Mouse (Mus musculus): Measurements from ENCODE around the gene Tmem214.
A peak's percentile ranks its signal among the peaks of the same experiment; 100 is the strongest.

Tmem214 gene

DNA sequence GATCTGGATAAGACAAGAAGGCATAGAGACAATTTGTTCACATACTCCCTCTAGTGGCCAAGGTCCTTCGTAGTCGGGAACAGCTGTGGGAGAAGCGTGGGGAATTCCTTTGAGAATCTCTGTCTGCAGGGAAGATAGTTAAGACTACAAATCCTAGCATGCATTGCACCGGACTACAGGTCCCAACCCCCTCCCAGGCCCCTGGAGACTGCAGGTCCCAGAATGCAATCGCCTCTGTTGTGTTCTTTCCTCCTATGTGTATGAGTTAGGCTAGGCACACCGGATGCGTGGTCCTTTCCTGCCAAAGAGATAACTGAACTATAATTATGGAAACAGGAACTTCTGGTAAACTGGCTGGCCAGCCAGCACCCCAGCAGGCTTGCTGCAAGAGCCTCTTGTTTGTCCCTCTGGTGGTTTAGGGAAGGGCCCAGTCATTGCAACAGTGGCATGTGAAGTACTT is 48.2 kb downstream of the Tmem214 start:
- peak; percentile 89 to 91 for DNase-seq

DNA sequence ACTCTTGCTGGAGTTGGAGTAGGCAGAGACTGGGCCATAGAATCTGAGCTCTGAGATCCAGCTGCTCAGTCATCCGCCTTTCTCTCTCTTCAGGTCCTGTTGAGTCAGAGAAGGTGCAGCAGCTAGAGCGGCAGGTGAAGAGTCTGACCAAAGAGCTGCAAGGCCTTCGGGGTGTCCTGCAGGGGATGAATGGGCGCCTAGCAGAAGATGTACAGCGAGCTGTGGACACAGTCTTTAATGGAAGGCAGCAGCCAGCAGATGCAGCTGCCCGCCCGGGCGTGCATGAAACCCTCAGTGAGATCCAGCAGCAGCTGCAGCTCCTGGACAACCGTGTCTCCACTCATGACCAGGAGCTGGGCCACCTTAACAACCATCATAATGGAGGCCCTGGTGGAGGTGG is 49.0 kb downstream of the Tmem214 start:
- DNase-seq, result no peak

DNA sequence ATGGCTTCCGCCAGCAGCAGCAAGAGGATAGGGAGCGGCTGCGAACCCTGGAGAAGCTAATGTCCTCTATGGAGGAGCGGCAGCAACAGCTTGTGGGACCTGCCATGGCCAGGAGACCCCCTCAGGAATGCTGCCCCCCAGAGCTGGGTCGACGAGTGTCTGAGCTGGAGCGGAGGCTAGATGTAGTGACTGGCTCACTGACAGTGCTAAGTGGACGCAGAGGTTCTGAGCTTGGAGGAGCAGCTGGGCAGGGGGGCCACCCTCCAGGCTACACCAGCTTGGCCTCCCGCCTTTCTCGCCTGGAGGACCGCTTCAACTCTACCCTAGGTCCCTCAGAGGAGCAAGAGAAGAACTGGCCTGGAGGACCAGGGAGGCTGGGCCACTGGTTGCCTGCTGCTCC is 49.5 kb downstream of the Tmem214 start:
- DNase-seq, result no peak

DNA sequence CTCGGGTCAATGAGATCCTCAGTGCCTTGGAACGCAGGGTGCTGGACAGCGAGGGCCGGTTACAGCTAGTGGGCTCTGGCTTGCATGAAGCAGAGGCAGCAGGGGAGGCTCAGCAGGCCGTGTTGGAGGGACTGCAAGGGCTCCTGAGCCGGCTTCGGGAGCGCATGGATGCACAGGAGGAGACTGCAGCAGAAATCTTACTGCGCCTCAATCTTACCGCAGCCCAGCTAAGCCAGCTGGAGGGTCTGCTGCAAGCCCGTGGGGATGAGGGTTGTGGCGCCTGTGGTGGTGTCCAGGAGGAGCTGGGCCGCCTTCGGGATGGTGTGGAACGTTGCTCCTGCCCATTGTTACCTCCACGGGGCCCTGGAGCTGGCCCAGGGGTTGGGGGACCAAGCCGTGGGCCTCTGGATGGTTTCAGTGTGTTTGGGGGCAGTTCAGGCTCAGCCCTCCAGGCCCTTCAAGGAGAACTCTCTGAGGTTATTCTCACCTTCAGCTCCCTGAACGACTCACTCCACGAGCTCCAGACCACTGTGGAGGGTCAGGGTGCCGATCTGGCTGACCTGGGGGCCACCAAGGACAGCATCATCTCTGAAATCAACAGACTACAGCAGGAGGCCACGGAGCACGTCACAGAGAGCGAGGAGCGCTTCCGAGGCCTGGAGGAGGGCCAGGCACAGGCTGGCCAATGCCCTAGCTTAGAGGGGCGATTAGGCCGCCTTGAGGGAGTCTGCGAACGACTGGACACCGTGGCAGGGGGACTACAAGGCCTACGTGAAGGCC is 50.3 kb downstream of the Tmem214 start:
- DNase-seq, result no peak

DNA sequence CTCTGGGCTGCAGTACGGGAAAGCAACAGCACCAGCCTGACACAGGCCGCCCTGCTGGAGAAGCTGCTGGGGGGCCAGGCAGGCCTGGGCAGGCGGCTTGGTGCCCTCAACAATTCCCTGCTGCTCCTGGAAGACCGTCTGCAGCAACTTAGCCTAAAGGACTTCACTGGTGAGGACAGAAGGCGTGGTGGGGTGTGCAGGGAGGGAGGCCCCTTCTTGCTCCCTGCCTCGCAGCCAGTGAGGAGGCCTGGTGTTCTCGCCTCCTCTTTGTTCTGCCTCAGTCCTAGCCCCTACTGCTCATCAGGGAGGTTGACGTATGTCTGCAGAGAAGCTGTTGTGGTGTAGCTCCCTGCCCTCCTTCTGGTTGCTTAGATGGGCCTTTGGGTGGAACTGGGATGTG is 50.9 kb downstream of the Tmem214 start:
- no peak for DNase-seq

GRCm38 (mm10) chr5:30919831-30920614 is 52.2 kb downstream of the Tmem214 start:
- no peak for DNase-seq

- no peak for DNase-seq
Measured at GRCm38 (mm10) chr5:30920621-30921020, 52.8 kb downstream of the Tmem214 start.

- DNase-seq, result peak; percentile 97 to 99
Measured at GRCm38 (mm10) chr5:30921256-30922033, 53.6 kb downstream of the Tmem214 start, which contains the start of gene Khk. Gene Khk (plus strand): TSS chr5:30921431.

DNA sequence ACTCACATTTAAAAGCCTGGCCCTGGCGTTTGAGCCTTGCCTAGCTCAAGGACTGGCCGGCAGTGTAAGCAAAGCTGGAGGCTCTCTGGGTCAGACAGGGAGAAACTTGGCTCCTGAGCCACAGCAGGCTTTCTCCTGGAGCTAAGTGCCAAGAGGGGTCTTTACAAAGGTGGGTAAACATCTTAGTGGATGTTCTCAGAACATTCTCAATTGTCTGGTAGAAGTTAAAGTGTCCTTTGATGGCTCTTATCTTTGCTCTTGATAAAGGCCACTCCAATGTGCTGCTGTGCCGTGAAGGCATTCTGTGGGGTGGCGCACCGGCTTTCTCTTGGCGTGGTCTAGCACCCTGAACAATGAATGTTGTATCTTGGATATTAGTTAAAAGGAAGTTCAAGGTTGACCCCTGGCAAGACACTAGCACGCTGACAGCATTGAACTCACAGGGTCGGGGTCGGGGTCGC is 54.8 kb downstream of the Tmem214 start:
- DNase-seq, result no peak

- no peak for DNase-seq
Measured at GRCm38 (mm10) chr5:30923119-30923518, 55.3 kb downstream of the Tmem214 start.

DNA sequence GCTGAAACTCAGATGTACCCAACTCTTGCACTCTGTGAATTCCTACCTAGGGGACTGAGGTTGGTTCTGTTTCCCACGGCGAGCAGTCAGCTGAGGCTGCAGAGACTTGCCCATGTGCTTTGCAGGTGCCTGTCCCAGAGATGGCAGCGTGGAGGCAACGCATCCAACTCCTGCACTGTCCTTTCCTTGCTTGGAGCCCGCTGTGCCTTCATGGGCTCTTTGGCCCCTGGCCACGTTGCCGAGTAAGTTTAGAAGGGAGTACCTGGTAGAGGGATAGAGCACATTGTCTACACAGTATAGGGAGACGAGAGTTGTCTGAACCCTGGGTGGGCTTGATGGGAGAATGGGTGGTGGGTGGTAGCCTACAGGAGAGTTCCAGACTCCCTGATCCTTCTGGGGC is 56.8 kb downstream of the Tmem214 start:
- DNase-seq, result no peak

DNA sequence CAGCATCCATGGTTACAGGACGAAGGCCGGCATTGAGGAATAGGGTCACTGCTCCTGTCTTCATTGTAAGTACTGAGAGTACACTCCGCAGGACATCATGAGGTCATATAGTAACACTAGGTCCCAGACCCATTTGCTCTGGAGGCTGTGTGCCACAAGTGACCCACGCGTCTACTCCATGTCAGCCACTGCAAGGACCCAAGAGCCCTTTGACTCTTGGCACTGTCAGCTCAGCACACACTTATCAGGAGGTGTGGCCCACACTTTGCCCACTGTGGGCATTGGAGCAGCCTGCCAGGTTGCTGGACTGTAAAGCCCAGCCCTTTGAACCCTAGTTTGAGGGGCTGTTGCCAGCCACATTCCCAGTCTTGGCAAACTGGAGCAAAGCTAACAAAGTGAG is 57.4 kb downstream of the Tmem214 start:
- DNase-seq, result no peak

- DNase-seq, result no peak
Measured at GRCm38 (mm10) chr5:30926073-30926472, 58.3 kb downstream of the Tmem214 start.

GRCm38 (mm10) chr5:30927945-30928529 is 60.2 kb downstream of the Tmem214 start:
- peak; percentile 53 to 57 for DNase-seq

All from cerebellum, postnatal 10 days (tissue).